Mouse (Mus musculus): Measurements from ENCODE around the gene Naxd. TPM values are rescaled to one million over a fixed set of nuclear protein-coding genes. Genes with fewer than 3 reads are reported as not detected.

Naxd gene
- total and polyA plus RNA-seq, 3 experiments, result 54.8 to 72.3 TPM; not detected in 1

GRCm38 (mm10) chr8:11547063-11547462, 49.8 kb downstream of the Naxd start:
- Histone ChIP-seq H3K9me3 (replicated peaks; ENCODE audit: insufficient read depth, low read length) (no peaks in the 10 kb centered on the region), H3K4me3 (ENCODE audit: control insufficient read depth in 1 of 2, insufficient read depth in 1 of 2, low read depth in 2 of 2, low read length in 2 of 2) (no peak overlapping the region), H3K79me2 (ENCODE audit: control insufficient read depth, insufficient read depth, low read length, poor library complexity) (peaks cover 7% of the 10 kb centered on the region), H3K4me1 (ENCODE audit: control insufficient read depth in 1 of 2, insufficient read depth in 2 of 2, low read length in 2 of 2) (peaks cover 2 to 6% of the 10 kb centered on the region in 2 experiments; a peak in 3 of 4 replicates), H3K36me3 (ENCODE audit: control insufficient read depth in 1 of 2, insufficient read depth in 2 of 2, low read length in 2 of 2) (peaks cover 2 to 3% of the 10 kb centered on the region in 2 experiments; a peak in 3 of 4 replicates), H3K27ac (ENCODE audit: control insufficient read depth, low read depth, low read length) (no peak overlapping the region), H3K9ac (ENCODE audit: control insufficient read depth, low read depth, low read length, poor library complexity, severe bottlenecking) (no peak overlapping the region), H3K27me3 (ENCODE audit: control insufficient read depth in 1 of 2, insufficient read depth in 2 of 2, low read length in 2 of 2) (no peaks in the 10 kb centered on the region)
- DNase-seq (ENCODE audit: low read depth, low spot score), result peak; percentile 54
- TF ChIP-seq CTCF (IDR thresholded peaks at IDR 0.05 in 2 of 3, conservative IDR thresholded peaks at IDR 0.05 in 1 of 3; ENCODE audit: control insufficient read depth in 1 of 3, insufficient read depth in 1 of 3, low read depth in 2 of 3, low read length in 3 of 3, poor library complexity in 1 of 3, severe bottlenecking in 1 of 3) (peak; percentile 41 to 57 (median 55)), SMC3 (IDR thresholded peaks at IDR 0.05; ENCODE audit: low read depth, low read length) (peak; percentile 46), ETS1 (IDR thresholded peaks at IDR 0.05; ENCODE audit: low read depth, low read length) (no peak)

- Histone ChIP-seq H3K27me3 (ENCODE audit: control insufficient read depth in 1 of 2, insufficient read depth in 2 of 2, low read length in 2 of 2) (no peaks in the 10 kb centered on the region), H3K4me3 (ENCODE audit: control insufficient read depth in 1 of 2, insufficient read depth in 1 of 2, low read depth in 2 of 2, low read length in 2 of 2) (peak overlapping the region; percentile 77 to 82), H3K4me1 (ENCODE audit: control insufficient read depth in 1 of 2, insufficient read depth in 2 of 2, low read length in 2 of 2) (peaks cover 6 to 14% of the 10 kb centered on the region in 2 experiments), H3K9ac (ENCODE audit: control insufficient read depth, low read depth, low read length, poor library complexity, severe bottlenecking) (peak overlapping the region; percentile 93), H3K79me2 (ENCODE audit: control insufficient read depth, insufficient read depth, low read length, poor library complexity) (peaks cover 7% of the 10 kb centered on the region), H3K9me3 (replicated peaks; ENCODE audit: insufficient read depth, low read length) (no peaks in the 10 kb centered on the region), H3K36me3 (ENCODE audit: control insufficient read depth in 1 of 2, insufficient read depth in 2 of 2, low read length in 2 of 2) (peaks cover 0 to 13% of the 10 kb centered on the region in 2 experiments; a peak in 2 of 4 replicates), H3K27ac (ENCODE audit: control insufficient read depth, low read depth, low read length) (peak overlapping the region; percentile 73)
- TF ChIP-seq TBP (IDR thresholded peaks at IDR 0.05; ENCODE audit: low read depth, low read length) (no peak; the same call in 1 of the 2 replicates), KAT2A (conservative IDR thresholded peaks at IDR 0.05; ENCODE audit: low read depth, low read length) (no peak), POLR2A (IDR thresholded peaks at IDR 0.05; ENCODE audit: control insufficient read depth in 1 of 2, insufficient read depth in 1 of 2, low read depth in 1 of 2, low read length in 2 of 2, poor library complexity in 1 of 2) (no peak), SIN3A (IDR thresholded peaks at IDR 0.05; ENCODE audit: low read length) (peak; percentile 49), RAD21 (IDR thresholded peaks at IDR 0.05; ENCODE audit: low read depth, low read length) (peak; percentile 47), CHD1 (IDR thresholded peaks at IDR 0.05; ENCODE audit: low read depth, low read length) (no peak), ZC3H11A (IDR thresholded peaks at IDR 0.05; ENCODE audit: low read depth, low read length) (peak; percentile 41; the same call in 1 of the 2 replicates), E2F4 (IDR thresholded peaks at IDR 0.05; ENCODE audit: borderline replicate concordance, low read depth, low read length) (no peak), SMC3 (IDR thresholded peaks at IDR 0.05; ENCODE audit: low read depth, low read length) (peak; percentile 80), MXI1 (IDR thresholded peaks at IDR 0.05; ENCODE audit: low read depth, low read length) (peak; percentile 61), NRF1 (IDR thresholded peaks at IDR 0.05; ENCODE audit: insufficient read depth, low read depth, low read length, poor library complexity, severe bottlenecking) (no peak), CTCF (IDR thresholded peaks at IDR 0.05 in 2 of 3, conservative IDR thresholded peaks at IDR 0.05 in 1 of 3; ENCODE audit: control insufficient read depth in 1 of 3, insufficient read depth in 1 of 3, low read depth in 2 of 3, low read length in 3 of 3, poor library complexity in 1 of 3, severe bottlenecking in 1 of 3) (peak; percentile 82 to 92 (median 89))
- peak; percentile 89 for DNase-seq (ENCODE audit: low read depth, low spot score)
These were observed 52.4 kb downstream of the Naxd start for GRCm38 (mm10) chr8:11549706-11550105.

Measured in MEL (cell line).